Mouse (Mus musculus) embryonic facial prominence, embryonic 13.5 days (tissue): Measurements from ENCODE around the gene Rdh11. TPM values are rescaled to one million over a fixed set of nuclear protein-coding genes. Genes with fewer than 3 reads are reported as not detected.

Source experiments
- ATAC-seq: fragments of 200-750 bp; cut with Nextera tagmentation; 2 replicates; pipeline ENCODE4 v1.8.0; 2017; ENCODE audit warnings: low read depth; ENCODE audit not compliant: insufficient number of reproducible peaks, insufficient read depth, low FRiP score, low TSS enrichment
- H3K27ac ChIP-seq: fragments of 300-500 bp; sonication (generic); 2 replicates; pipeline ENCODE4 v1.5.1; 2015; ENCODE audit warnings: moderate library complexity, mild to moderate bottlenecking, inconsistent platforms
- H3K27me3 ChIP-seq: fragments of 300-500 bp; sonication (generic); 2 replicates; pipeline ENCODE4 v1.6.1; 2015; ENCODE audit warnings: mild to moderate bottlenecking, inconsistent platforms
- H3K36me3 ChIP-seq: fragments of 300-500 bp; sonication (generic); 2 replicates; pipeline ENCODE4 v1.6.1; 2015; ENCODE audit warnings: mild to moderate bottlenecking, inconsistent platforms
- H3K4me1 ChIP-seq: fragments of 300-500 bp; sonication (generic); 2 replicates; pipeline ENCODE4 v1.6.1; 2015; ENCODE audit warnings: inconsistent platforms
- H3K4me2 ChIP-seq: fragments of 300-500 bp; sonication (generic); 2 replicates; pipeline ENCODE4 v1.6.1; 2015; ENCODE audit warnings: moderate library complexity, mild to moderate bottlenecking, inconsistent platforms
- H3K4me3 ChIP-seq: fragments of 300-500 bp; sonication (generic); 2 replicates; pipeline ENCODE4 v1.5.1; 2015; ENCODE audit warnings: mild to moderate bottlenecking, inconsistent platforms
- H3K9ac ChIP-seq: fragments of 300-500 bp; sonication (generic); 2 replicates; pipeline ENCODE4 v1.6.1; 2015; ENCODE audit warnings: mild to moderate bottlenecking, inconsistent platforms
- H3K9me3 ChIP-seq: fragments of 300-500 bp; sonication (generic); 2 replicates; pipeline ENCODE4 v1.6.1; 2016; ENCODE audit warnings: inconsistent platforms
- WGBS: fragments of 180-500 bp; shearing (Covaris S2); methylation state at CpG from one replicate; pipeline ENCODE4 v1.1.7; 2015; ENCODE audit warnings: mixed read lengths; 5-methylcytosine and 5-hydroxymethylcytosine counted together
- polyA plus RNA-seq: library from polyadenylated mRNA; unstranded; fragments of >200 nt; fragmentation: Nextera tagmentation; extraction: Ambion mirVana; gene quantifications from 2 replicates; pipeline ENCODE4 v1.2.1, GENCODE M21; 2015

The Rdh11 gene
- polyA plus RNA-seq, 1 experiment from 2014 or later: 25.2 TPM

GRCm38 (mm10) chr12:79136949-79137348 is 55.1 kb downstream of the Rdh11 start:
- Histone ChIP-seq H3K27ac (no peak overlapping the region), H3K4me2 (no peak overlapping the region), H3K9me3 (no peaks in the 10 kb centered on the region), H3K27me3 (peaks cover 17% of the 10 kb centered on the region), H3K9ac (no peak overlapping the region), H3K4me1 (0 out of 2 replicates have a peak, but pooled peaks cover 6% of the 10 kb centered on the region), H3K4me3 (no peak overlapping the region), H3K36me3 (no peaks in the 10 kb centered on the region)
- WGBS: 58% methylated on average over 7 of the region's 7 CpGs
- ATAC-seq: no peak

- WGBS: 27% methylated on average over 4 of the region's 4 CpGs
- Histone ChIP-seq H3K4me3 (no peak overlapping the region), H3K4me1 (peaks cover 16% of the 10 kb centered on the region), H3K4me2 (no peak overlapping the region), H3K27me3 (peaks cover 36% of the 10 kb centered on the region), H3K36me3 (no peaks in the 10 kb centered on the region), H3K9me3 (no peaks in the 10 kb centered on the region), H3K9ac (no peak overlapping the region), H3K27ac (no peak overlapping the region)
- ATAC-seq: no peak
These were observed 57.0 kb downstream of the Rdh11 start for GRCm38 (mm10) chr12:79135105-79135504.

- Histone ChIP-seq H3K4me2 (no peak overlapping the region), H3K4me1 (peaks cover 16% of the 10 kb centered on the region), H3K27ac (no peak overlapping the region), H3K4me3 (no peak overlapping the region), H3K27me3 (peaks cover 39% of the 10 kb centered on the region), H3K9me3 (no peaks in the 10 kb centered on the region), H3K9ac (no peak overlapping the region), H3K36me3 (no peaks in the 10 kb centered on the region)
- 40% methylated on average over 8 of the region's 8 CpGs for WGBS
- ATAC-seq: no peak
These were observed 57.4 kb downstream of the Rdh11 start for GRCm38 (mm10) chr12:79134676-79135075.

GRCm38 (mm10) chr12:79131706-79132460 is 60.2 kb downstream of the Rdh11 start:
- H3K9ac ChIP-seq: peak overlapping the region; percentile 65; the same call in 1 of the 2 replicates
- WGBS: 25% methylated on average over 5 of the region's 5 CpGs

GRCm38 (mm10) chr12:79131178-79131675 is 60.9 kb downstream of the Rdh11 start:
- Histone ChIP-seq H3K27me3 (peaks cover 42% of the 10 kb centered on the region), H3K4me3 (peak overlapping the region; percentile 47), H3K4me1 (peaks cover 16% of the 10 kb centered on the region), H3K9me3 (no peaks in the 10 kb centered on the region), H3K9ac (peak overlapping the region; percentile 65), H3K36me3 (no peaks in the 10 kb centered on the region), H3K27ac (no peak overlapping the region), H3K4me2 (peak overlapping the region; percentile 98)
- ATAC-seq: no peak
- WGBS: 2% methylated on average over 22 of the region's 22 CpGs

More at GRCm38 (mm10) chr12:79131706-79132460, 60.2 kb downstream of the Rdh11 start:
- peaks cover 16% of the 10 kb centered on the region for H3K4me1 ChIP-seq
- no peak overlapping the region for H3K27ac ChIP-seq
- H3K27me3 ChIP-seq: peaks cover 42% of the 10 kb centered on the region
- no peak for ATAC-seq
- no peaks in the 10 kb centered on the region for H3K36me3 ChIP-seq
- no peaks in the 10 kb centered on the region for H3K9me3 ChIP-seq
- peak overlapping the region; percentile 47 for H3K4me3 ChIP-seq
- H3K4me2 ChIP-seq: peak overlapping the region; percentile 98

- Histone ChIP-seq H3K27ac (no peak within 1 kb of the TSS), H3K36me3 (no peaks in the 10 kb centered on the region), H3K4me3 (peak within 1 kb of the TSS; percentile 47), H3K9me3 (no peaks in the 10 kb centered on the region), H3K9ac (peak within 1 kb of the TSS; percentile 65), H3K4me1 (peaks cover 16% of the 10 kb centered on the region), H3K27me3 (peaks cover 42% of the 10 kb centered on the region), H3K4me2 (peak within 1 kb of the TSS; percentile 98)
- ATAC-seq: peak; percentile 81; the same call in 1 of the 2 replicates
- under 1% methylated on average over 47 of the region's 47 CpGs for WGBS
These were observed 61.6 kb downstream of the Rdh11 start, which contains the start of gene Arg2 for GRCm38 (mm10) chr12:79130299-79131177. Gene Arg2, plus strand, starts transcription at chr12:79130777.

Other genes starting within 250 kb of the Rdh11 start
- gene Tmem229b, start 184.7 kb downstream of the Rdh11 start, polyA plus RNA-seq: 6.4 and 8.0 TPM in 2 replicates
- gene Plekhh1, start 163.1 kb downstream of the Rdh11 start, polyA plus RNA-seq: 1.7 TPM in 2 replicates
- gene Pigh, start 102.6 kb downstream of the Rdh11 start, polyA plus RNA-seq: 36.5 and 37.6 TPM in 2 replicates
- 4.9 and 6.1 TPM in 2 replicates for gene Arg2, start 61.5 kb downstream of the Rdh11 start, polyA plus RNA-seq
- 99.9 and 116 TPM in 2 replicates for gene Vti1b, start 19.6 kb downstream of the Rdh11 start, polyA plus RNA-seq
- 2.6 and 3.2 TPM in 2 replicates for gene Rdh12, start 16.6 kb upstream of the Rdh11 start, polyA plus RNA-seq
- 15.5 and 15.6 TPM in 2 replicates for gene Zfyve26, start 104.0 kb upstream of the Rdh11 start, polyA plus RNA-seq
- gene Rad51b, start 105.0 kb upstream of the Rdh11 start, polyA plus RNA-seq: 8.8 and 9.3 TPM in 2 replicates